Mouse (Mus musculus) heart, postnatal 0 days (tissue): ENCODE data around the gene Cmip. TPM values are rescaled to one million over a fixed set of nuclear protein-coding genes. Genes with fewer than 3 reads are reported as not detected.

Source experiments
- ATAC-seq: fragments of 200-750 bp; cut with Nextera tagmentation; 2 replicates; pipeline ENCODE4 v1.8.0; 2017; ENCODE audit warnings: low read depth, moderate number of reproducible peaks, moderate library complexity; ENCODE audit not compliant: insufficient read depth
- DNase-seq: peaks from one replicate; pipeline ENCODE4 v3.0.0-alpha.2; 2016; ENCODE audit warnings: low spot score
- H3K27ac ChIP-seq: fragments of 300-500 bp; sonication (generic); 2 replicates; pipeline ENCODE4 v1.5.1; 2014; ENCODE audit warnings: low read depth, mild to moderate bottlenecking
- H3K27me3 ChIP-seq: fragments of 300-500 bp; sonication (generic); 2 replicates; pipeline ENCODE4 v1.6.1; 2014; ENCODE audit warnings: low read length, mixed read lengths; ENCODE audit not compliant: control insufficient read depth, insufficient read depth
- H3K36me3 ChIP-seq: fragments of 300-500 bp; sonication (generic); replicated peaks from 2 replicates; pipeline ENCODE4 v1.6.1; 2014; ENCODE audit warnings: low read length, mixed read lengths; ENCODE audit not compliant: control insufficient read depth, insufficient read depth
- H3K4me1 ChIP-seq: fragments of 300-500 bp; sonication (generic); 2 replicates; pipeline ENCODE4 v1.6.1; 2014; ENCODE audit warnings: antibody characterized with exemption; ENCODE audit not compliant: control insufficient read depth, insufficient read depth
- H3K4me2 ChIP-seq: fragments of 300-500 bp; sonication (generic); 2 replicates; pipeline ENCODE4 v1.6.1; 2014; ENCODE audit warnings: low read depth, mild to moderate bottlenecking, low read length, moderate library complexity
- H3K4me3 ChIP-seq: fragments of 300-500 bp; sonication (generic); 2 replicates; pipeline ENCODE4 v1.5.1; 2014; ENCODE audit warnings: low read depth, low read length
- H3K9ac ChIP-seq: fragments of 300-500 bp; sonication (generic); replicated peaks from 2 replicates; pipeline ENCODE4 v1.6.1; 2014; ENCODE audit warnings: low read depth, low read length, mixed read lengths
- H3K9me3 ChIP-seq: fragments of 300-500 bp; sonication (generic); replicated peaks from 2 replicates; pipeline ENCODE4 v1.6.1; 2016; ENCODE audit warnings: low read length; ENCODE audit not compliant: control insufficient read depth
- CTCF ChIP-seq: IDR thresholded peaks from 2 replicates; pipeline ENCODE4 v1.5.1; 2016; ENCODE audit warnings: antibody characterized with exemption, control low read depth, low read depth
- EP300 ChIP-seq: IDR thresholded peaks from 2 replicates; pipeline ENCODE4 v1.6.1; 2016; ENCODE audit warnings: antibody characterized with exemption, low read depth
- WGBS: fragments of 180-500 bp; shearing (Covaris S2); extraction: QIAGEN DNeasy Blood & Tissue Kit; methylation state at CpG from one replicate; pipeline ENCODE4 v1.1.7; 2014; 5-methylcytosine and 5-hydroxymethylcytosine counted together
- polyA plus RNA-seq: library from polyadenylated mRNA; unstranded; fragments of >200 nt; fragmentation: Nextera tagmentation; extraction: Ambion mirVana; gene quantifications from 2 replicates; pipeline ENCODE4 v1.2.1, GENCODE M21; 2015
- total RNA-seq: library from RNA; depleted of rRNA; stranded (reverse); fragments of >200 nt; gene quantifications from 2 replicates; pipeline ENCODE4 v1.2.3, GENCODE M21; 2014; ENCODE audit warnings: low replicate concordance

The Cmip gene
- total and polyA plus RNA-seq, 2 experiments from 2014 or later = 5.7 to 11.1 TPM

- no peak overlapping the region for H3K4me2 ChIP-seq
- H3K9ac ChIP-seq = no peak overlapping the region
- peaks cover 8% of the 10 kb centered on the region; the same call in 1 of the 2 replicates for H3K4me1 ChIP-seq
- no peaks in the 10 kb centered on the region; the same call in 1 of the 2 replicates for H3K27me3 ChIP-seq
- no peaks in the 10 kb centered on the region for H3K36me3 ChIP-seq
- 71% methylated on average over 7 of the region's 7 CpGs for whole genome bisulfite sequencing
- DNase-seq = no peak
- no peak overlapping the region for H3K27ac ChIP-seq
- peak; percentile 25; the same call in 1 of the 2 replicates for ATAC-seq
- no peak overlapping the region for H3K4me3 ChIP-seq
- no peaks in the 10 kb centered on the region for H3K9me3 ChIP-seq
- TF ChIP-seq CTCF (no peak), EP300 (no peak)
Observed at GRCm38 (mm10) chr8:117371189-117371588, 114.3 kb downstream of the Cmip start.

- Histone ChIP-seq H3K9ac (no peak overlapping the region), H3K4me1 (peaks cover 8% of the 10 kb centered on the region; the same call in 1 of the 2 replicates), H3K4me2 (no peak overlapping the region), H3K9me3 (no peaks in the 10 kb centered on the region), H3K36me3 (no peaks in the 10 kb centered on the region), H3K4me3 (no peak overlapping the region), H3K27me3 (no peaks in the 10 kb centered on the region; the same call in 1 of the 2 replicates), H3K27ac (no peak overlapping the region)
- ATAC-seq (no peak), DNase-seq (no peak)
- no peak for TF ChIP-seq EP300
- TF ChIP-seq CTCF = no peak
- WGBS = 56% methylated on average over 12 of the region's 12 CpGs
Observed at GRCm38 (mm10) chr8:117372070-117372469, 115.2 kb downstream of the Cmip start.

GRCm38 (mm10) chr8:117373001-117373428 is 116.2 kb downstream of the Cmip start:
- no peak for ATAC-seq
- H3K4me2 ChIP-seq = no peak overlapping the region

GRCm38 (mm10) chr8:117374087-117374486 is 117.2 kb downstream of the Cmip start:
- 64% methylated on average over 3 of the region's 3 CpGs for WGBS
- H3K9me3 ChIP-seq = no peaks in the 10 kb centered on the region
- DNase-seq = no peak
- TF ChIP-seq CTCF = no peak
- no peak for TF ChIP-seq EP300
- H3K27me3 ChIP-seq = no peaks in the 10 kb centered on the region
- no peak overlapping the region for H3K4me2 ChIP-seq
- peaks cover 5% of the 10 kb centered on the region; the same call in 1 of the 2 replicates for H3K4me1 ChIP-seq
- no peak overlapping the region for H3K9ac ChIP-seq
- no peak overlapping the region for H3K27ac ChIP-seq
- H3K36me3 ChIP-seq = no peaks in the 10 kb centered on the region; the same call in 1 of the 2 replicates
- no peak overlapping the region for H3K4me3 ChIP-seq
- ATAC-seq = no peak

More at GRCm38 (mm10) chr8:117373001-117373428, 116.2 kb downstream of the Cmip start:
- no peaks in the 10 kb centered on the region; the same call in 1 of the 2 replicates for H3K36me3 ChIP-seq
- no peak overlapping the region for H3K4me3 ChIP-seq
- 45% methylated on average over 11 of the region's 11 CpGs for WGBS
- no peak overlapping the region for H3K9ac ChIP-seq
- TF ChIP-seq CTCF (no peak), EP300 (no peak)
- no peaks in the 10 kb centered on the region for H3K9me3 ChIP-seq
- DNase-seq = peak; percentile 59
- H3K27ac ChIP-seq = no peak overlapping the region; the same call in 1 of the 2 replicates
- no peaks in the 10 kb centered on the region for H3K27me3 ChIP-seq
- peaks cover 8% of the 10 kb centered on the region; the same call in 1 of the 2 replicates for H3K4me1 ChIP-seq

- DNase-seq (no peak), ATAC-seq (no peak)
- 86% methylated on average over 16 of the region's 16 CpGs for WGBS
- H3K9ac ChIP-seq = no peak overlapping the region
- no peak overlapping the region for H3K27ac ChIP-seq
- peaks cover 8% of the 10 kb centered on the region; the same call in 1 of the 2 replicates for H3K4me1 ChIP-seq
- H3K27me3 ChIP-seq = no peaks in the 10 kb centered on the region
- no peak overlapping the region for H3K4me3 ChIP-seq
- no peaks in the 10 kb centered on the region; the same call in 1 of the 2 replicates for H3K36me3 ChIP-seq
- no peaks in the 10 kb centered on the region for H3K9me3 ChIP-seq
- no peak overlapping the region for H3K4me2 ChIP-seq
- no peak for TF ChIP-seq CTCF
- TF ChIP-seq EP300 = no peak
Observed at GRCm38 (mm10) chr8:117376997-117377396, 120.1 kb downstream of the Cmip start.

- Histone ChIP-seq H3K27me3 (no peaks in the 10 kb centered on the region), H3K36me3 (no peaks in the 10 kb centered on the region; the same call in 1 of the 2 replicates), H3K9ac (no peak overlapping the region), H3K27ac (no peak overlapping the region), H3K4me3 (no peak overlapping the region), H3K9me3 (no peaks in the 10 kb centered on the region), H3K4me1 (peaks cover 8% of the 10 kb centered on the region; the same call in 1 of the 2 replicates), H3K4me2 (no peak overlapping the region)
- 75% methylated on average over 7 of the region's 7 CpGs for WGBS
- ATAC-seq = no peak
- no peak for DNase-seq
- no peak for TF ChIP-seq EP300
- TF ChIP-seq CTCF = no peak
Observed at GRCm38 (mm10) chr8:117378625-117379024, 121.8 kb downstream of the Cmip start.
